Mouse (Mus musculus) olfactory bulb, adult 2 months (tissue): ENCODE data around the gene Lce1i. TPM values are rescaled to one million over a fixed set of nuclear protein-coding genes. Genes with fewer than 3 reads are reported as not detected.

Experiments used
- H3K27ac ChIP-seq: fragments of 200-500 bp; 2 replicates; pipeline ENCODE4 v1.5.1; 2012; ENCODE audit warnings: low read depth, low read length; ENCODE audit not compliant: insufficient read depth
- H3K4me1 ChIP-seq: fragments of 200-500 bp; 2 replicates; pipeline ENCODE4 v1.6.1; 2012; ENCODE audit warnings: low read length; ENCODE audit not compliant: control insufficient read depth, insufficient read depth
- H3K4me3 ChIP-seq: fragments of 200-500 bp; 2 replicates; pipeline ENCODE4 v1.5.1; 2012; ENCODE audit warnings: mild to moderate bottlenecking, low read depth, low read length, moderate library complexity; ENCODE audit not compliant: insufficient read depth
- CTCF ChIP-seq: fragments of 200-500 bp; IDR thresholded peaks from 2 replicates; pipeline ENCODE4 v1.5.1; 2012; ENCODE audit warnings: low read depth, mild to moderate bottlenecking, low read length, moderate library complexity; ENCODE audit not compliant: insufficient read depth
- POLR2A ChIP-seq: fragments of 200-500 bp; IDR thresholded peaks from 2 replicates; pipeline ENCODE4 v1.6.1; 2012; ENCODE audit warnings: mild to moderate bottlenecking, low read depth, low read length, moderate library complexity; ENCODE audit not compliant: insufficient read depth
- WGBS: fragments of 180-500 bp; shearing (Covaris S2); methylation state at CpG from one replicate; pipeline ENCODE4 v1.1.7; 2018; 5-methylcytosine and 5-hydroxymethylcytosine counted together
- polyA plus RNA-seq: library from polyadenylated mRNA; stranded (reverse); fragments of >200 nt; gene quantifications from 2 replicates; pipeline ENCODE4 v1.2.4, GENCODE M21; 2012; ENCODE audit warnings: low replicate concordance; ENCODE audit not compliant: missing spikeins, insufficient read depth, insufficient read length

Lce1i gene
- polyA plus RNA-seq, 1 experiment = not detected

- no peak within 1 kb of the TSS for H3K27ac ChIP-seq
- no peaks in the 10 kb centered on the region for H3K4me1 ChIP-seq
- WGBS = 90% methylated on average over 1 of the region's 1 CpGs
- H3K4me3 ChIP-seq = no peak within 1 kb of the TSS
- TF ChIP-seq POLR2A (no peak), CTCF (no peak)
These were observed 26.5 kb downstream of the Lce1i start, which contains the start of gene Lce1g for GRCm38 (mm10) chr3:92752238-92752637. Gene Lce1g, minus strand, starts transcription at chr3:92752338.

DNA sequence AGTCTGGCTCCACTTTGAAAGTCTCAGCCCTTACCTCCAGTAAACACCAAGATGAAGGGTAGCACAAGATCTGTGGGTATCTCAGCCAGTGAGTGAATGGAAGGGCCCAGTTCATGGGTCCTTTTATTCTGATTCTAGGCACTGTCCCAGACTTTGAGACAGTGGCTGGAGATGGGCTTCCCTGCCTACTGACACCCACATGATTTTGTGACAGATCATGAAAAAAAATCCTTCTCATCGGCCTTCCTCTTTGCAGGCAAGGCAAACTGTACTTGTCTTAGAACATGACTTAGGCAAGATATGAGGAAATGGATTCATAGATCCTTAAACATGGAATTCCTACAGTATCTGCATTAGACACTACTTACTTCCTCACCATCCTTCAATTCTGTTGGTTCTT, 39.7 kb downstream of the Lce1i start, which contains the start of gene Gm38119:
TSS of gene Gm38119 (minus strand) at position 101 of the 400 bp plus-strand sequence.
- no peak for TF ChIP-seq CTCF
- TF ChIP-seq POLR2A = no peak
- Histone ChIP-seq H3K27ac (no peak within 1 kb of the TSS), H3K4me3 (no peak within 1 kb of the TSS), H3K4me1 (no peaks in the 10 kb centered on the region)
- 80% methylated on average over 1 of the region's 1 CpGs for WGBS

Other genes starting within 250 kb of the Lce1i start
- not detected in 2 replicates for gene 2310046K23Rik, start 244.4 kb downstream of the Lce1i start, polyA plus RNA-seq
- gene Ivl, start 205.2 kb downstream of the Lce1i start, polyA plus RNA-seq = not detected in 2 replicates
- gene Smcp, start 189.9 kb downstream of the Lce1i start, polyA plus RNA-seq = not detected in 2 replicates
- gene 2210017I01Rik, start 171.4 kb downstream of the Lce1i start, polyA plus RNA-seq = not detected in 2 replicates
- gene Lce6a, start 157.2 kb downstream of the Lce1i start, polyA plus RNA-seq = not detected in 2 replicates
- gene Lce1a1, start 130.6 kb downstream of the Lce1i start, polyA plus RNA-seq = not detected in 2 replicates
- gene Lce1b, start 122.0 kb downstream of the Lce1i start, polyA plus RNA-seq = not detected in 2 replicates
- not detected in 2 replicates for gene Lce1a2, start 108.6 kb downstream of the Lce1i start, polyA plus RNA-seq
- gene Lce1c, start 99.7 kb downstream of the Lce1i start, polyA plus RNA-seq = not detected in 2 replicates
- gene Lce1d, start 91.7 kb downstream of the Lce1i start, polyA plus RNA-seq = not detected in 2 replicates
- gene Lce1e, start 69.8 kb downstream of the Lce1i start, polyA plus RNA-seq = not detected in 2 replicates
- gene Lce1f, start 58.5 kb downstream of the Lce1i start, polyA plus RNA-seq = not detected in 2 replicates
- gene Gm38119, start 39.8 kb downstream of the Lce1i start, polyA plus RNA-seq = not detected in 2 replicates
- gene Lce1g, start 26.6 kb downstream of the Lce1i start, polyA plus RNA-seq = not detected in 2 replicates
- gene Lce1h, start 13.8 kb downstream of the Lce1i start, polyA plus RNA-seq = not detected in 2 replicates
- not detected in 2 replicates for gene Lce1j, start 11.6 kb upstream of the Lce1i start, polyA plus RNA-seq
- not detected in 2 replicates for gene Lce1k, start 29.0 kb upstream of the Lce1i start, polyA plus RNA-seq
- gene Kprp, start 48.3 kb upstream of the Lce1i start, polyA plus RNA-seq = not detected in 2 replicates
- gene Lce1l, start 72.4 kb upstream of the Lce1i start, polyA plus RNA-seq = not detected in 2 replicates
- not detected in 2 replicates for gene 2310050C09Rik, start 91.3 kb upstream of the Lce1i start, polyA plus RNA-seq
- gene Lce3a, start 147.3 kb upstream of the Lce1i start, polyA plus RNA-seq = not detected in 2 replicates
- not detected in 2 replicates for gene Lce3b, start 154.1 kb upstream of the Lce1i start, polyA plus RNA-seq
- gene Lce3c, start 165.6 kb upstream of the Lce1i start, polyA plus RNA-seq = not detected in 2 replicates
- gene Lce3d, start 178.5 kb upstream of the Lce1i start, polyA plus RNA-seq = not detected in 2 replicates
- not detected in 2 replicates for gene Lce3e, start 188.2 kb upstream of the Lce1i start, polyA plus RNA-seq
- gene Lce3f, start 213.3 kb upstream of the Lce1i start, polyA plus RNA-seq = not detected in 2 replicates
- gene Crct1, start 236.8 kb upstream of the Lce1i start, polyA plus RNA-seq = not detected in 2 replicates
- gene Lce1m, start 240.2 kb upstream of the Lce1i start, polyA plus RNA-seq = not detected in 2 replicates